11 mouse cellular contexts compared by ENCODE assay signal in genomic region chr9:31432336-31432975, GRCm38 (mm10). TPM values are rescaled to one million over a fixed set of nuclear protein-coding genes. Genes with fewer than 3 reads are reported as not detected.
DNase-seq lines count a peak whose midpoint lies in the region; ATAC-seq lines count a peak whose summit lies in the region.
"Had no signal": no experiment of that assay in that cellular context is flagged by ENCODE, and none has a peak within 500 bp of the region (broad histone marks: within the 10 kb centered on the region; RNA-seq: fewer than 3 reads in every experiment).

No protein-coding gene starts in this region.

- peak; percentile 66 for DNase-seq in adipocyte (ENCODE audit: low spot score)
- DNase-seq in urinary bladder, postnatal 14 days (ENCODE audit: low spot score), result peak; percentile 62
- no peak for DNase-seq in lung, postnatal 14 days
- DNase-seq in heart, adult 9 months (ENCODE audit: low spot score in 2 of 2), result no peak
- DNase-seq: cerebellum, adult 8-10 months; gastrocnemius, postnatal 36 days; lung, embryonic 14.5 days had no signal

- H3K36me3 ChIP-seq in midbrain, embryonic 13.5 days, result no peaks in the 10 kb centered on the region
- H3K36me3 ChIP-seq in midbrain, embryonic 16.5 days (ENCODE audit: control insufficient read depth, insufficient read depth, low read length), result no peaks in the 10 kb centered on the region
- H3K36me3 ChIP-seq in intestine, embryonic 15.5 days, result no peaks in the 10 kb centered on the region

- ATAC-seq in midbrain, embryonic 13.5 days, result 0 out of 2 replicates have a peak, but pooled peaks have one; percentile 17
- no peak for ATAC-seq in midbrain, embryonic 16.5 days
- ATAC-seq in intestine, embryonic 15.5 days, result peak; percentile 36; the same call in 1 of the 2 replicates
- ATAC-seq: hindbrain, embryonic 16.5 days had no signal

- H3K9ac ChIP-seq in midbrain, embryonic 13.5 days (replicated peaks), result no peak overlapping the region
- no peak overlapping the region for H3K9ac ChIP-seq in midbrain, embryonic 16.5 days (ENCODE audit: low read depth, low read length)
- H3K9ac ChIP-seq in intestine, embryonic 15.5 days, result no peak overlapping the region
- H3K9ac ChIP-seq: lung, embryonic 14.5 days had no signal

- H3K27ac ChIP-seq in midbrain, embryonic 13.5 days, result no peak overlapping the region
- no peak overlapping the region for H3K27ac ChIP-seq in midbrain, embryonic 16.5 days (ENCODE audit: low read length)
- no peak overlapping the region for H3K27ac ChIP-seq in intestine, embryonic 15.5 days

- H3K4me2 ChIP-seq in midbrain, embryonic 13.5 days (replicated peaks), result no peak overlapping the region
- H3K4me2 ChIP-seq in midbrain, embryonic 16.5 days (ENCODE audit: low read length), result no peak overlapping the region
- H3K4me2 ChIP-seq in intestine, embryonic 15.5 days (replicated peaks), result no peak overlapping the region
- H3K4me2 ChIP-seq: lung, embryonic 14.5 days had no signal

- no peaks in the 10 kb centered on the region for H3K27me3 ChIP-seq in midbrain, embryonic 13.5 days
- no peaks in the 10 kb centered on the region for H3K27me3 ChIP-seq in midbrain, embryonic 16.5 days (ENCODE audit: control insufficient read depth, insufficient read depth, low read depth, low read length)
- H3K27me3 ChIP-seq in intestine, embryonic 15.5 days (replicated peaks), result no peaks in the 10 kb centered on the region

- H3K4me3 ChIP-seq in midbrain, embryonic 13.5 days (replicated peaks), result no peak overlapping the region
- no peak overlapping the region for H3K4me3 ChIP-seq in midbrain, embryonic 16.5 days (ENCODE audit: low read depth, low read length)
- H3K4me3 ChIP-seq in intestine, embryonic 15.5 days (replicated peaks), result no peak overlapping the region

- H3K4me1 ChIP-seq in midbrain, embryonic 13.5 days (replicated peaks), result no peaks in the 10 kb centered on the region
- no peaks in the 10 kb centered on the region for H3K4me1 ChIP-seq in midbrain, embryonic 16.5 days (ENCODE audit: control insufficient read depth, insufficient read depth, low read length)
- H3K4me1 ChIP-seq in intestine, embryonic 15.5 days (replicated peaks), result 0 out of 2 replicates have a peak, but pooled peaks cover 5% of the 10 kb centered on the region

- H3K9me3 ChIP-seq in midbrain, embryonic 13.5 days, result no peaks in the 10 kb centered on the region
- H3K9me3 ChIP-seq in midbrain, embryonic 16.5 days (replicated peaks; ENCODE audit: control insufficient read depth, low read length, poor library complexity, severe bottlenecking), result no peaks in the 10 kb centered on the region
- no peaks in the 10 kb centered on the region for H3K9me3 ChIP-seq in intestine, embryonic 15.5 days

- WGBS in midbrain, embryonic 13.5 days, result 82% methylated on average over 7 of the region's 7 CpGs
- WGBS in midbrain, embryonic 16.5 days, result 84% methylated on average over 7 of the region's 7 CpGs
- WGBS in intestine, embryonic 15.5 days, result 72% methylated on average over 7 of the region's 7 CpGs

RNA-seq across cellular contexts. Expression of gene Tmem45b, which starts 31.8 kb away (rescaled TPM):
- 0.13 and 0.18 TPM in 2 replicates for polyA plus RNA-seq in midbrain, embryonic 13.5 days (2015; fragmentation: Nextera tagmentation; extraction: Ambion mirVana)
- polyA plus RNA-seq in midbrain, embryonic 16.5 days (2015; fragmentation: Nextera tagmentation; extraction: Ambion mirVana), result 0.11 and 0.54 TPM in 2 replicates
- polyA plus RNA-seq in intestine, embryonic 15.5 days (2015; fragmentation: Nextera tagmentation; extraction: Ambion mirVana), result 74.8 and 89.0 TPM in 2 replicates

RNA-seq across cellular contexts. Expression of gene Nfrkb, which starts 46.5 kb away (rescaled TPM):
- polyA plus RNA-seq in midbrain, embryonic 13.5 days (2015; fragmentation: Nextera tagmentation; extraction: Ambion mirVana), result 30.2 and 32.1 TPM in 2 replicates
- polyA plus RNA-seq in midbrain, embryonic 16.5 days (2015; fragmentation: Nextera tagmentation; extraction: Ambion mirVana), result 26.6 and 28.6 TPM in 2 replicates
- polyA plus RNA-seq in intestine, embryonic 15.5 days (2015; fragmentation: Nextera tagmentation; extraction: Ambion mirVana), result 17.3 and 18.2 TPM in 2 replicates

Comparison
In these comparisons a context has a peak if more than half of its experiments do, and no peak if none do; other contexts are left out.
1. DNase-seq: peak in adipocyte (single experiment) and urinary bladder, postnatal 14 days (single experiment); none in lung, postnatal 14 days (single experiment) and heart, adult 9 months (0 of 2).
2. RNA of gene Tmem45b, which starts 31.8 kb away (polyA plus RNA-seq): 74.8 to 89.0 TPM in intestine, embryonic 15.5 days; 0.11 to 0.54 TPM in midbrain, embryonic 16.5 days and 0.13 to 0.18 TPM in midbrain, embryonic 13.5 days; every median in the first group is over 10 times any median in the second.